Mouse (Mus musculus) liver, embryonic 16.5 days (tissue): ENCODE results near the gene Grhpr. TPM values are rescaled to one million over a fixed set of nuclear protein-coding genes. Genes with fewer than 3 reads are reported as not detected.

Experiments used
- ATAC-seq: fragments of 200-750 bp; cut with Nextera tagmentation; 2 replicates; pipeline ENCODE4 v1.8.0; 2017; ENCODE audit warnings: low read depth, mild to moderate bottlenecking, moderate number of reproducible peaks, moderate library complexity
- H3K27ac ChIP-seq: fragments of 300-500 bp; sonication (generic); 2 replicates; pipeline ENCODE4 v1.5.1; 2014; ENCODE audit warnings: mild to moderate bottlenecking, low read length
- H3K27me3 ChIP-seq: fragments of 300-500 bp; sonication (generic); 2 replicates; pipeline ENCODE4 v1.6.1; 2014; ENCODE audit warnings: low read depth, low read length, mixed read lengths; ENCODE audit not compliant: control insufficient read depth, insufficient read depth
- H3K36me3 ChIP-seq: fragments of 300-500 bp; sonication (generic); 2 replicates; pipeline ENCODE4 v1.6.1; 2014; ENCODE audit warnings: mild to moderate bottlenecking; ENCODE audit not compliant: control insufficient read depth, insufficient read depth
- H3K4me1 ChIP-seq: fragments of 300-500 bp; sonication (generic); 2 replicates; pipeline ENCODE4 v1.6.1; 2014; ENCODE audit warnings: low read depth, low read length, mixed read lengths; ENCODE audit not compliant: control insufficient read depth
- H3K4me2 ChIP-seq: fragments of 300-500 bp; sonication (generic); 2 replicates; pipeline ENCODE4 v1.6.1; 2014; ENCODE audit warnings: low read depth, low read length, mixed read lengths
- H3K4me3 ChIP-seq: fragments of 300-500 bp; sonication (generic); 2 replicates; pipeline ENCODE4 v1.5.1; 2014; ENCODE audit warnings: low read depth, mild to moderate bottlenecking, low read length
- H3K9ac ChIP-seq: fragments of 300-500 bp; sonication (generic); 2 replicates; pipeline ENCODE4 v1.6.1; 2014; ENCODE audit warnings: low read depth, low read length
- H3K9me3 ChIP-seq: fragments of 300-500 bp; sonication (generic); replicated peaks from 2 replicates; pipeline ENCODE4 v1.6.1; 2016; ENCODE audit warnings: low read length; ENCODE audit not compliant: control insufficient read depth
- WGBS: fragments of 180-500 bp; shearing (Covaris S2); extraction: QIAGEN DNeasy Blood & Tissue Kit; methylation state at CpG from one replicate; pipeline ENCODE4 v1.1.7; 2014; ENCODE audit not compliant: insufficient replicate concordance; 5-methylcytosine and 5-hydroxymethylcytosine counted together
- polyA plus RNA-seq: library from polyadenylated mRNA; unstranded; fragments of >200 nt; fragmentation: Nextera tagmentation; extraction: Ambion mirVana; gene quantifications from 2 replicates; pipeline ENCODE4 v1.2.1, GENCODE M21; 2015

The Grhpr gene
- polyA plus RNA-seq, 1 experiment from 2014 or later: 179 TPM

DNA sequence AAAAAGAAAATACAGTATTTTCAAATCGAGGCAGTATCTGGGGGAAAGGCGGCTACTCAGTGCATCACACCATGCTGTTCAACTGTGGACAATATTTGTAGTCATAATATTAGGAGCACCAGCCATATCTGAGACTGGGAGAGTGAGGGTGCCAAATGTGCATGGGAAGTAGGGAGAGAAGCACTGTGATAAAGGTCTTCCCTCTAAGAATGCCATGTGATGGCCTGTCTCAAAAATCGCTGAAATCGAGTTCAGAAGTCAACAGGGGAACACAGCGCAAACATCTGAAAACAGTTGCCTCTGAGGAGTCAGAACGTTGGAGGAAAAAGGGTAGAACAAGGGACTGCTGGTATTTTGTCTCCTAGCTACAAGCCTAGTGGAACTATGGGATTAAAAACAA lies 18.8 kb downstream of the Grhpr start:
- Histone ChIP-seq H3K9me3 (no peaks in the 10 kb centered on the region), H3K4me2 (no peak overlapping the region), H3K4me3 (no peak overlapping the region), H3K4me1 (peaks cover 3% of the 10 kb centered on the region), H3K27me3 (no peaks in the 10 kb centered on the region), H3K36me3 (peaks cover 2% of the 10 kb centered on the region; the same call in 1 of the 2 replicates), H3K9ac (no peak overlapping the region), H3K27ac (no peak overlapping the region)
- 67% methylated on average over 6 of the region's 6 CpGs for WGBS
- ATAC-seq: no peak

GRCm38 (mm10) chr4:45005452-45005851 lies 24.3 kb downstream of the Grhpr start:
- H3K9me3 ChIP-seq: no peaks in the 10 kb centered on the region
- WGBS: 57% methylated on average over 3 of the region's 3 CpGs
- H3K27ac ChIP-seq: no peak overlapping the region
- no peaks in the 10 kb centered on the region for H3K27me3 ChIP-seq
- ATAC-seq: no peak
- H3K4me3 ChIP-seq: no peak overlapping the region
- no peak overlapping the region for H3K9ac ChIP-seq
- no peak overlapping the region for H3K4me2 ChIP-seq
- H3K36me3 ChIP-seq: no peaks in the 10 kb centered on the region
- peaks cover 10% of the 10 kb centered on the region for H3K4me1 ChIP-seq

GRCm38 (mm10) chr4:45010806-45011415 lies 29.7 kb downstream of the Grhpr start:
- ATAC-seq: no peak
- H3K4me2 ChIP-seq: peak overlapping the region; percentile 79
- WGBS: 14% methylated on average over 11 of the region's 11 CpGs

GRCm38 (mm10) chr4:45011581-45012104 lies 30.4 kb downstream of the Grhpr start:
- Histone ChIP-seq H3K4me3 (peak overlapping the region; percentile 95), H3K27me3 (no peaks in the 10 kb centered on the region), H3K4me1 (peaks cover 23% of the 10 kb centered on the region), H3K27ac (peak overlapping the region; percentile 98), H3K36me3 (no peaks in the 10 kb centered on the region), H3K4me2 (peak overlapping the region; percentile 79), H3K9ac (peak overlapping the region; percentile 98), H3K9me3 (no peaks in the 10 kb centered on the region)
- ATAC-seq: no peak
- WGBS: 0% methylated on average over 31 of the region's 31 CpGs

More at GRCm38 (mm10) chr4:45010806-45011415, 29.7 kb downstream of the Grhpr start:
- no peaks in the 10 kb centered on the region for H3K9me3 ChIP-seq
- H3K27me3 ChIP-seq: no peaks in the 10 kb centered on the region
- peak overlapping the region; percentile 98 for H3K27ac ChIP-seq
- peak overlapping the region; percentile 98 for H3K9ac ChIP-seq
- H3K4me1 ChIP-seq: peaks cover 23% of the 10 kb centered on the region
- no peaks in the 10 kb centered on the region for H3K36me3 ChIP-seq
- H3K4me3 ChIP-seq: peak overlapping the region; percentile 95

DNA sequence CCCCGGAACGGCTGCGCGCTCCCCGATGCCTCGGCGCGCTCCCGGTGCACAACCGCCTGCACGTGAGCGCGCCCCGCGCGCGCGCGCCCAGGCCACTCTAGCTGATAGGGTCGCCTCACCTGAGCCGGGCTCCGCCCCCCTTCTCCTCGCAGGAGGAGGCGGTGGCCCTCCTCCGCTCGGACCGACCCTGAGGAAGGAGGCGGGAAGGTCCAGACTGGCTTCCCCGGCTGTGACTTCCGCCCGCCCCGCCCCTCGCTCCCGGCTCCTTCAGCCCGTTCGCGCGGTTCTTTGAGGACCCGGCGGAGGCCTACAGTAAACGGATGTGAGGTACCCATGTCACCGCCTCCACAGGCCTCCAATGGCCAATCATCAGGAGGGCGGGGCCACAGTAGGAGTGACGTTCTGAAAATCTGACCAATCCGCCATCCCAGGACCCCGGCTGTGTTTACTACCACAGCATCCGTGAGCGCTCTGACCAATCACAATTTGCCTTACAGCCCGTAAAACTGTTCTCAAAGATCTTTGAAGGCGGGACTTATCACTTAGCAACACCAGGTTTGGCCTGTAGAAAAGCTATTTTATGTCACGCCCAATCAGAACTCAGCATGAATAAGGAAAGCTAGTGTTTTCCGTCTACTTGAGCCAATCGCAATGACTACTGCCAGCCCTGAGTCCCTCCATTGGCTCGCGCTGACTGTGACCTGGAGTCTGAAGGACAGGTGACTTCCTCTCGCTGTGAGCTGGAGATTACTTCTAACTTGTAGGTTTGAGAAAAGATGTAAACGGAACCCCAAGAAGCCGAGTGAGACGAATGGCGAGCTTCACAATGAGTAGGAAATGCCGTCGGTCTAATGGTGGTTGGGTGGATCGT lies 31.1 kb downstream of the Grhpr start, which contains the start of gene Zbtb5:
Zbtb5 (minus strand) TSS at position 308 of the 871 bp plus-strand sequence.
- Histone ChIP-seq H3K9me3 (no peaks in the 10 kb centered on the region), H3K27me3 (no peaks in the 10 kb centered on the region), H3K4me3 (peak within 1 kb of the TSS; percentile 95), H3K4me2 (peak within 1 kb of the TSS; percentile 79), H3K4me1 (peaks cover 23% of the 10 kb centered on the region), H3K27ac (peak within 1 kb of the TSS; percentile 98), H3K9ac (peak within 1 kb of the TSS; percentile 98), H3K36me3 (no peaks in the 10 kb centered on the region)
- ATAC-seq: peak; percentile 92
- under 1% methylated on average over 59 of the region's 63 CpGs for WGBS

DNA sequence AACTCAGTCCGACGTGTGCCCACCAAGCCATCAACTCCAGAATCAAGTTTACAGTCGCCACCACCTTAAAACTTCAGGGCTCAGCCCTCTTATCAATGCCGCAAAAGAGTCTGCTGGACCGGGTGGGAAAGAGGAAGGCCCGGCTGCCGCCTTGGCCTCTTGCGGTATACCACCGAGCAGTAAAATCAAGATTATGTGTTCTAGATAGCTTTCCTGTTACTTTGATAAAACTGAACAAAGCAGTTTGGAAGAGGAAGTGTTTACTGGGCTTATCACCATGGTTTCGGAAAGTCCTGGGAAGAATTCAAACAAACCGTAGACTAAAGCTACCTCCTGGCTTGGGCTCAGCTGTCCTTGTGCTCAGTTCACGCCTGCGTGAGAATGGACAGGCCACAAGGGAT lies 31.8 kb downstream of the Grhpr start:
- peak overlapping the region; percentile 84 for H3K9ac ChIP-seq
- WGBS: 0% methylated on average over 13 of the region's 13 CpGs
- peak overlapping the region; percentile 72 for H3K4me2 ChIP-seq
- H3K4me3 ChIP-seq: peak overlapping the region; percentile 83
- no peak for ATAC-seq
- H3K4me1 ChIP-seq: peaks cover 26% of the 10 kb centered on the region
- H3K36me3 ChIP-seq: no peaks in the 10 kb centered on the region
- no peaks in the 10 kb centered on the region for H3K27me3 ChIP-seq
- no peaks in the 10 kb centered on the region for H3K9me3 ChIP-seq
- H3K27ac ChIP-seq: peak overlapping the region; percentile 98

- Histone ChIP-seq H3K9me3 (no peaks in the 10 kb centered on the region), H3K4me3 (peak overlapping the region; percentile 83), H3K4me1 (peaks cover 29% of the 10 kb centered on the region), H3K9ac (peak overlapping the region; percentile 84), H3K4me2 (peak overlapping the region; percentile 72), H3K27me3 (no peaks in the 10 kb centered on the region), H3K36me3 (no peaks in the 10 kb centered on the region), H3K27ac (peak overlapping the region; percentile 98)
- WGBS: 3% methylated on average over 2 of the region's 2 CpGs
- no peak for ATAC-seq
These were observed 32.3 kb downstream of the Grhpr start for GRCm38 (mm10) chr4:45013537-45013936.

- H3K9me3 ChIP-seq: no peaks in the 10 kb centered on the region
- H3K4me2 ChIP-seq: no peak overlapping the region
- WGBS: 8% methylated on average over 3 of the region's 3 CpGs
- peaks cover 28% of the 10 kb centered on the region for H3K4me1 ChIP-seq
- H3K36me3 ChIP-seq: no peaks in the 10 kb centered on the region
- H3K9ac ChIP-seq: no peak overlapping the region
- H3K27ac ChIP-seq: no peak overlapping the region
- H3K27me3 ChIP-seq: no peaks in the 10 kb centered on the region
- no peak for ATAC-seq
- no peak overlapping the region for H3K4me3 ChIP-seq
These were observed 34.4 kb downstream of the Grhpr start for GRCm38 (mm10) chr4:45015615-45016014.
